Mouse (Mus musculus): ENCODE measurements around the gene Crybb2. TPM values are rescaled to one million over a fixed set of nuclear protein-coding genes. Genes with fewer than 3 reads are reported as not detected.

Crybb2 gene
- total and polyA plus RNA-seq, 3 experiments, result not detected

DNA sequence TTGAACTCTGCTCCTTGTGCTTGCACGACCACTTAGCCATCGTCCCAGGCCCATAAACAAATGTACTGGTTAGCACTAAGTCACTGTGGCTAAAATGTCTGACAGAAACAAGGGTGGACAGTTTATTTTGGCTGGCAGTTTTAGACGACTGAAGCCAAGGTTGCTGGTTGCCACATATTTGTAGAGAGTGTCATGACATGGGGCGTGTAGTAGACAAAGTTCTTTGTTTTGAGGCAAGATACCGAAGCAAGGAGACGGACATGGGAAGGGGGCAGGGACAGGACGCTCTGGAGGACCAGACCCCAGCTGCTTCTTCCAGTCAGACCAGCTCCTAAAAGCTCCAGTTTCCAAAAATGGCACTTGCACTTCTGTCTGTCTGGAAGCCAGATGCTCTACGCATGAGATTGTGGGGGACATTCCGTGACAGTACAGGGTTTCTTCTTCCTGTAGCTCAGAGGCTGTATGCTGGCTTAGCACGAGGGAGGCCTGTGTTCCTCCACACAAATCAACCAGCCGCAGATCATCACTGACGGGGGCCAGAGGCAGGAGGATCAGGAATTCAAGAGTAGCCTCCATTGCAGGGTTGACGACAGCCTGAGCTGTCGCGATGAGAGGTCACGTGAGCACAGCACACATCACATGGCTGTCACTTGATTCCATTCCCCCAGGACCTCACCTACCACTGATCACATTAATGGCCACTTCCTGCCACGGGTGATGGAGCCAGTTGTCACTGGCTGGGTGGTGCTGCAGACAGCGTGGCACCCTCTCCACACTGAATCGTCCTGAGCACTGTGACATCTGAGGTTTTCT, 12.6 kb upstream of the Crybb2 start:
- Histone ChIP-seq H3K9ac (ENCODE audit: low read depth, low read length) (no peak overlapping the region), H3K27me3 (ENCODE audit: control insufficient read depth, insufficient read depth, low read length) (no peaks in the 10 kb centered on the region), H3K4me3 (no peak overlapping the region), H3K79me2 (replicated peaks; ENCODE audit: control insufficient read depth, insufficient read depth, low read length) (no peaks in the 10 kb centered on the region), H3K27ac (no peak overlapping the region), H3K36me3 (ENCODE audit: control insufficient read depth, insufficient read depth, low read length) (no peaks in the 10 kb centered on the region), H3K4me1 (ENCODE audit: control insufficient read depth, insufficient read depth, low read length) (peaks cover 8% of the 10 kb centered on the region)
- 24% methylated on average over 19 of the region's 19 CpGs for WGBS
- intact Hi-C loops (cut with DNase I), result no loop called here
- no peak for TF ChIP-seq EP300 (IDR thresholded peaks at IDR 0.05; ENCODE audit: insufficient read depth, low read depth, low read length)
- TF ChIP-seq CTCF (IDR thresholded peaks at IDR 0.05), result no peak
- TF ChIP-seq POLR2A (IDR thresholded peaks at IDR 0.05; ENCODE audit: insufficient read depth, low read depth, low read length), result no peak; the same call in 1 of the 2 replicates
- no peak for DNase-seq

DNA sequence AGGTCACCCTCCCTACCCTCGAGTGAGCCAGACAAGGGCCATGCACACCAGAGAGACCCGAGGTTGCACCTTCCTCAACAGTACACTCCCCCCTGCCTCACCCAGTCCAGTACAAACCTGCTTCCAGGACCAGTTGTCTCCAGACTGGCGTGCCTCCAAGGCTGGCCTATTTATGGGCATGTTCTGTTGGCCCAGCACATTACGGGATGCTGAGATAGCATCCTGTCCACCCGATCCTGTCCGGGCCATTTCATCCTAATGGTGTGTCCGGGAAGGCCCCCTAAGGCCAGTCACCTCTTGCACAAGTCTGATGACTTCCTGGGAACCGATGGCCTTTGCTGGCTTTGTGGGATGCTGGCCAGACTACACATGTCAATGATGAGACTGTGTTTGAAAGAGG, 11.5 kb upstream of the Crybb2 start, which contains the start of gene Crybb3:
Gene Crybb3 (minus strand): TSS at position 146 of the 400 bp plus-strand sequence.
- no peaks in the 10 kb centered on the region for H3K27me3 ChIP-seq (ENCODE audit: control insufficient read depth, insufficient read depth, low read length)
- peak; percentile 46 to 50 for DNase-seq
- 17% methylated on average over 8 of the region's 8 CpGs for WGBS
- H3K36me3 ChIP-seq (ENCODE audit: control insufficient read depth, insufficient read depth, low read length), result no peaks in the 10 kb centered on the region
- TF ChIP-seq CTCF (IDR thresholded peaks at IDR 0.05) (no peak), POLR2A (IDR thresholded peaks at IDR 0.05; ENCODE audit: insufficient read depth, low read depth, low read length) (no peak)
- no peak within 1 kb of the TSS for H3K4me3 ChIP-seq
- peaks cover 8% of the 10 kb centered on the region for H3K4me1 ChIP-seq (ENCODE audit: control insufficient read depth, insufficient read depth, low read length)
- H3K79me2 ChIP-seq (replicated peaks; ENCODE audit: control insufficient read depth, insufficient read depth, low read length), result no peaks in the 10 kb centered on the region
- H3K27ac ChIP-seq, result no peak within 1 kb of the TSS
- no peak within 1 kb of the TSS for H3K9ac ChIP-seq (ENCODE audit: low read depth, low read length)
- intact Hi-C loops (cut with DNase I), result no loop called here

DNA sequence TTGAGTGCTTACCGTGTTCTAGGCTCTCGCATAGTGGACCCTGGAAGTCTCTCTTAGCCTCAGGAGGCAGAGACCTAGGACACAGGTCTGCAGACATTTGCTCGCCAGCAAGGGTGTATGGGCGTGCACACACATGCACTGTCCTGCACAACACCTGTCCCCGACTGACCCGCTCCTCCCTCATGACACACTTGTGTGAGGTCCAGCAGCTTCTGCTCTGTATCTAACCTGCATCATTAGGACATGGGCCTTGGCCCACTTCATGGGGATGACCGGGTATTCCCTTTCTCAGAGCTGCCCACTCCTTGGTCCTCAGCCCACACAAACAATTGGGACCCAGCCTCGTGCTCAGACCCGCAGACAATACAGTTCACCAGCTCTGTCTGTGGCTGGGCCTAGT, 11.1 kb upstream of the Crybb2 start:
- Histone ChIP-seq H3K9ac (ENCODE audit: low read depth, low read length) (no peak overlapping the region), H3K27me3 (ENCODE audit: control insufficient read depth, insufficient read depth, low read length) (no peaks in the 10 kb centered on the region), H3K27ac (no peak overlapping the region), H3K79me2 (replicated peaks; ENCODE audit: control insufficient read depth, insufficient read depth, low read length) (no peaks in the 10 kb centered on the region), H3K4me1 (ENCODE audit: control insufficient read depth, insufficient read depth, low read length) (peaks cover 8% of the 10 kb centered on the region), H3K36me3 (ENCODE audit: control insufficient read depth, insufficient read depth, low read length) (no peaks in the 10 kb centered on the region), H3K4me3 (no peak overlapping the region)
- DNase-seq, result no peak
- no peak for TF ChIP-seq EP300 (IDR thresholded peaks at IDR 0.05; ENCODE audit: insufficient read depth, low read depth, low read length)
- TF ChIP-seq CTCF (IDR thresholded peaks at IDR 0.05), result no peak
- TF ChIP-seq POLR2A (IDR thresholded peaks at IDR 0.05; ENCODE audit: insufficient read depth, low read depth, low read length), result no peak
- intact Hi-C loops (cut with DNase I), result no loop called here
- WGBS, result 85% methylated on average over 9 of the region's 9 CpGs

DNA sequence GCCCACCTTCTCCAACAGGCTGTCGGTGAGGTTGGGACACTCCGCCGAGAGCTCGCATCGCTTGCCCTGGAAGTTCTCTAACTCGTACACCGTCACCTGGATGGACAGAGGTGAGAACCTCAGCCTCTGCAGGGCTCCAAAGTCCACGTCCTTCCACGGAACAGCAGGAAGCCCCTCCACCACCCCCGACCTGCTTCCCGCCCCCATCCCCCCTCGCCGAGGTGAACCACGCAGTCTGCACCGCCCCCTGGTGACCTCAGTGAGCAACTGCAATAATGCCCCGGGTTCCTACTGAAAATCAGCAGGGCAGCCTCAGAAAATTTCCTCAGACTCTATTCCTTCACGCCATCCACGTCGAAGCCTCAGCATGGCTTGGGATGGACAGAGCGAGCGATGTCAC, 9.9 kb upstream of the Crybb2 start:
- intact Hi-C loops (cut with DNase I), result no loop called here
- no peaks in the 10 kb centered on the region for H3K27me3 ChIP-seq (ENCODE audit: control insufficient read depth, insufficient read depth, low read length)
- no peak overlapping the region for H3K9ac ChIP-seq (ENCODE audit: low read depth, low read length)
- no peak overlapping the region for H3K4me3 ChIP-seq
- peaks cover 8% of the 10 kb centered on the region for H3K4me1 ChIP-seq (ENCODE audit: control insufficient read depth, insufficient read depth, low read length)
- 28% methylated on average over 21 of the region's 21 CpGs for WGBS
- DNase-seq, result no peak
- no peaks in the 10 kb centered on the region for H3K79me2 ChIP-seq (replicated peaks; ENCODE audit: control insufficient read depth, insufficient read depth, low read length)
- no peaks in the 10 kb centered on the region for H3K36me3 ChIP-seq (ENCODE audit: control insufficient read depth, insufficient read depth, low read length)
- no peak overlapping the region for H3K27ac ChIP-seq
- TF ChIP-seq EP300 (IDR thresholded peaks at IDR 0.05; ENCODE audit: insufficient read depth, low read depth, low read length), result no peak
- TF ChIP-seq CTCF (IDR thresholded peaks at IDR 0.05), result peak; percentile 68

DNA sequence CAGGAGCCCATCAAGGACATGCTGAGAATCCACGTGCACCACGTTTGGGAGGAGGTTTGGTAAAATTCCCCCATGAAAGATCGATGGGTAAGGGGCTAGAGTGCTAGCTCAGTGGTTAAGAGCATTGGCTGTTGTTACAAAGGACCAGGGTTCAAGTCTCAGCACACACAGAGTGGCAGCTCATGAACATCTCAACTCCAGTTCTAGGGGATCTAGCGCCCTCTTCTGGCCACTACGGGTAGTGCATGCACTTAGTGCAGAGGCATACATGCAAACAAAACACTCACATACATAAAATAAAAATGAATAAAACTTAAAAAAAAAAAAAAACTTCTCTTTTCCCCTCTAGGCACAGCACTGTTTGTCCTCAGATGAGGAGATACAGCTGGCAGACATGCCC, 8.8 kb upstream of the Crybb2 start:
- no peaks in the 10 kb centered on the region for H3K36me3 ChIP-seq (ENCODE audit: control insufficient read depth, insufficient read depth, low read length)
- DNase-seq, result no peak
- no peak overlapping the region for H3K9ac ChIP-seq (ENCODE audit: low read depth, low read length)
- TF ChIP-seq CTCF (IDR thresholded peaks at IDR 0.05) (peak; percentile 64), POLR2A (IDR thresholded peaks at IDR 0.05; ENCODE audit: insufficient read depth, low read depth, low read length) (no peak), EP300 (IDR thresholded peaks at IDR 0.05; ENCODE audit: insufficient read depth, low read depth, low read length) (no peak)
- no peak overlapping the region for H3K4me3 ChIP-seq
- WGBS, result 64% methylated on average over 5 of the region's 5 CpGs
- H3K79me2 ChIP-seq (replicated peaks; ENCODE audit: control insufficient read depth, insufficient read depth, low read length), result no peaks in the 10 kb centered on the region
- H3K4me1 ChIP-seq (ENCODE audit: control insufficient read depth, insufficient read depth, low read length), result peaks cover 8% of the 10 kb centered on the region
- H3K27me3 ChIP-seq (ENCODE audit: control insufficient read depth, insufficient read depth, low read length), result no peaks in the 10 kb centered on the region
- no peak overlapping the region for H3K27ac ChIP-seq
- intact Hi-C loops (cut with DNase I), result no loop called here

DNA sequence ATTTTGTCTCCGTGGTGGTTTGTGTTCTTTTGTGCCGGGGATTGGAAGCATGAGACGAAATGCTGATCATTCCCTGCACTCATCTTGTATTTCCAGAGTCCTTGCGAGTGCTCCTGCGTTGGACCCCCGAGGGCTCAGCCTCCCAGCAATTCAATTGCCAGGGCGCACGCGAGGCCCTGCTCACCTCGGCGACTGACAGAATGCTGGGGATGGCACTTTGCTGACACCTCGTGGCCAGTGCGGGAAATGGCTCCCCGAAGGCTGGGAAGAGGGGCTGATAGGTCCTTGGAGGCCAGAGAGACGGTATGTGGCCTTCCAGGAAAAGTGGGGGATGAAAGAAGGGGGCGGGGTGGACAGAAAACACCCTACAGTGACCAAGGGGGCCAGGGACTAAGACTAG, 15.6 kb downstream of the Crybb2 start:
- WGBS, result 7% methylated on average over 16 of the region's 16 CpGs
- no peaks in the 10 kb centered on the region for H3K4me1 ChIP-seq (ENCODE audit: control insufficient read depth, insufficient read depth, low read length)
- H3K9ac ChIP-seq (ENCODE audit: low read depth, low read length), result no peak overlapping the region
- no peak overlapping the region for H3K27ac ChIP-seq
- no peaks in the 10 kb centered on the region for H3K27me3 ChIP-seq (ENCODE audit: control insufficient read depth, insufficient read depth, low read length)
- TF ChIP-seq POLR2A (IDR thresholded peaks at IDR 0.05; ENCODE audit: insufficient read depth, low read depth, low read length) (no peak), CTCF (IDR thresholded peaks at IDR 0.05) (peak; percentile 84), EP300 (IDR thresholded peaks at IDR 0.05; ENCODE audit: insufficient read depth, low read depth, low read length) (peak; percentile 98)
- no peak overlapping the region for H3K4me3 ChIP-seq
- DNase-seq, result peak; percentile 72 to 87
- no peaks in the 10 kb centered on the region for H3K36me3 ChIP-seq (ENCODE audit: control insufficient read depth, insufficient read depth, low read length)
- H3K79me2 ChIP-seq (replicated peaks; ENCODE audit: control insufficient read depth, insufficient read depth, low read length), result no peaks in the 10 kb centered on the region
- intact Hi-C loops (cut with DNase I), result loop anchor here (1.0 kb wide), 1 partner anchor 183 kb away; no protein-coding TSS in a partner anchor

Measured in heart, adult 2 months (tissue).